Mouse (Mus musculus) limb, embryonic 11.5 days (tissue): Measurements from ENCODE around the gene Myf5. TPM values are rescaled to one million over a fixed set of nuclear protein-coding genes. Genes with fewer than 3 reads are reported as not detected.

Experiments
- ATAC-seq: fragments of 200-750 bp; cut with Nextera tagmentation; 2 replicates; pipeline ENCODE4 v1.8.0; 2017; ENCODE audit warnings: low read depth; ENCODE audit not compliant: insufficient number of reproducible peaks, low FRiP score, low TSS enrichment
- DNase-seq: peaks from one replicate; pipeline ENCODE4 v3.0.0-alpha.2; 2015; ENCODE audit warnings: low spot score
- H3K27ac ChIP-seq: fragments of 300-500 bp; sonication (generic); replicated peaks from 2 replicates; pipeline ENCODE4 v1.5.1; 2014; ENCODE audit warnings: low read depth, mild to moderate bottlenecking, low read length
- H3K27me3 ChIP-seq: fragments of 300-500 bp; sonication (generic); 2 replicates; pipeline ENCODE4 v1.6.1; 2014; ENCODE audit warnings: mild to moderate bottlenecking, low read length, mixed read lengths; ENCODE audit not compliant: control insufficient read depth, insufficient read depth
- H3K36me3 ChIP-seq: fragments of 300-500 bp; sonication (generic); 2 replicates; pipeline ENCODE4 v1.6.1; 2014; ENCODE audit warnings: mild to moderate bottlenecking, low read length, moderate library complexity, mixed read lengths; ENCODE audit not compliant: control insufficient read depth, insufficient read depth
- H3K4me1 ChIP-seq: fragments of 300-500 bp; sonication (generic); 2 replicates; pipeline ENCODE4 v1.6.1; 2014; ENCODE audit warnings: low read length, mixed read lengths; ENCODE audit not compliant: control insufficient read depth, insufficient read depth
- H3K4me2 ChIP-seq: fragments of 300-500 bp; sonication (generic); 2 replicates; pipeline ENCODE4 v1.6.1; 2014; ENCODE audit warnings: low read depth, mild to moderate bottlenecking, moderate library complexity; ENCODE audit not compliant: severe bottlenecking
- H3K4me3 ChIP-seq: fragments of 300-500 bp; sonication (generic); 2 replicates; pipeline ENCODE4 v1.5.1; 2014; ENCODE audit warnings: low read depth, low read length
- H3K9ac ChIP-seq: fragments of 300-500 bp; sonication (generic); 2 replicates; pipeline ENCODE4 v1.6.1; 2014; ENCODE audit warnings: mild to moderate bottlenecking, low read length
- H3K9me3 ChIP-seq: fragments of 300-500 bp; sonication (generic); 2 replicates; pipeline ENCODE4 v1.6.1; 2016; ENCODE audit warnings: low read length; ENCODE audit not compliant: control insufficient read depth
- WGBS: fragments of 180-500 bp; shearing (Covaris S2); extraction: QIAGEN DNeasy Blood & Tissue Kit; methylation state at CpG from one replicate; pipeline ENCODE4 v1.1.7; 2014; 5-methylcytosine and 5-hydroxymethylcytosine counted together
- polyA plus RNA-seq: library from polyadenylated mRNA; unstranded; fragments of >200 nt; fragmentation: Nextera tagmentation; extraction: Ambion mirVana; gene quantifications from 2 replicates; pipeline ENCODE4 v1.2.1, GENCODE M21; 2014

The Myf5 gene
- polyA plus RNA-seq, 1 experiment from 2014 or later, result 20.3 TPM

DNA sequence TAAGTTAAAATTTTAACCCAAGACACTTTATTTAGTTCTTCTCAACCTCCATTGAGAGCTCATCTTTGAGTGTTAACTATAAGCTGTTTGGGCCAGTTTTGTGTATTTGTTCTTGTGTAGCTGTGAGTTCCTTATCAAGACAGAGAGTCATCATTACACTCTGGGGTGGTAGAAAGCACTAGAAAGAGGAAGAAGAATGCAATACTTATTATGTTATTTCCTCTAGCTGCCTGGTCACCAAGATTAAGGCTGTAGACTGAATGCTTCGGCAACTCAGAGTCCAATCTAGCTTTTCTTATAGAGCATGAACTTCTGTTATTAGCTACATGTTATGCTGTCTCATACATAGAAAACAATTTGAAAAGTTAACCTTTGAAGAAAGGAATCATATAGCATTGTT, 10.5 kb upstream of the Myf5 start:
- no peaks in the 10 kb centered on the region for H3K9me3 ChIP-seq
- no peak overlapping the region for H3K4me3 ChIP-seq
- no peak for ATAC-seq
- H3K27ac ChIP-seq, result no peak overlapping the region
- WGBS, result 92% methylated on average over 1 of the region's 1 CpGs
- no peaks in the 10 kb centered on the region for H3K36me3 ChIP-seq
- no peak overlapping the region for H3K4me2 ChIP-seq
- no peak overlapping the region for H3K9ac ChIP-seq
- DNase-seq, result no peak
- no peaks in the 10 kb centered on the region for H3K27me3 ChIP-seq
- 0 out of 2 replicates have a peak, but pooled peaks cover 6% of the 10 kb centered on the region for H3K4me1 ChIP-seq

DNA sequence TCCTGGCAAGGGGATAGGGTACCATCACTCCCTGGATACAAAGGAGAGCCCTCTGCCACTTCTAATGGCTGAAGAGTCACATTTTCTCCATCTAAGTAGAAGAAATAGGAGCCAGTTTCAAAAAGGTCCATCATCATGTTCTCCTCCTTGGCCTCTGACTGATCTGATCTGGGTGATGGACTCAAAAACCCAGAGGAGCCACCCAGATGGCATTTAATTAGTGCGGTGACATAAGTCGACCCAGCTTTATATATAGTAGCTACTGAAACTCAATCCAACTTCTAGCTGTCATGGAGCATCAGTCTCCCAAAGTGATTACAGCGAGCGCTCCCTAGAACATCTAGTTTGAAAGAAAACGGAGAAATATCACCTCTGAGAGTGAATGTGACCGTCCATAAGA, 8.6 kb upstream of the Myf5 start, which contains the start of gene Myf6:
Gene Myf6, minus strand, starts transcription at position 170 of the 400 bp plus-strand sequence.
- Histone ChIP-seq H3K4me1 (0 out of 2 replicates have a peak, but pooled peaks cover 6% of the 10 kb centered on the region), H3K4me2 (peak within 1 kb of the TSS; percentile 36; the same call in 1 of the 2 replicates), H3K4me3 (no peak within 1 kb of the TSS), H3K9ac (no peak within 1 kb of the TSS), H3K27me3 (no peaks in the 10 kb centered on the region), H3K36me3 (no peaks in the 10 kb centered on the region), H3K27ac (no peak within 1 kb of the TSS), H3K9me3 (no peaks in the 10 kb centered on the region)
- ATAC-seq, result no peak
- 81% methylated on average over 6 of the region's 6 CpGs for WGBS
- no peak for DNase-seq

DNA sequence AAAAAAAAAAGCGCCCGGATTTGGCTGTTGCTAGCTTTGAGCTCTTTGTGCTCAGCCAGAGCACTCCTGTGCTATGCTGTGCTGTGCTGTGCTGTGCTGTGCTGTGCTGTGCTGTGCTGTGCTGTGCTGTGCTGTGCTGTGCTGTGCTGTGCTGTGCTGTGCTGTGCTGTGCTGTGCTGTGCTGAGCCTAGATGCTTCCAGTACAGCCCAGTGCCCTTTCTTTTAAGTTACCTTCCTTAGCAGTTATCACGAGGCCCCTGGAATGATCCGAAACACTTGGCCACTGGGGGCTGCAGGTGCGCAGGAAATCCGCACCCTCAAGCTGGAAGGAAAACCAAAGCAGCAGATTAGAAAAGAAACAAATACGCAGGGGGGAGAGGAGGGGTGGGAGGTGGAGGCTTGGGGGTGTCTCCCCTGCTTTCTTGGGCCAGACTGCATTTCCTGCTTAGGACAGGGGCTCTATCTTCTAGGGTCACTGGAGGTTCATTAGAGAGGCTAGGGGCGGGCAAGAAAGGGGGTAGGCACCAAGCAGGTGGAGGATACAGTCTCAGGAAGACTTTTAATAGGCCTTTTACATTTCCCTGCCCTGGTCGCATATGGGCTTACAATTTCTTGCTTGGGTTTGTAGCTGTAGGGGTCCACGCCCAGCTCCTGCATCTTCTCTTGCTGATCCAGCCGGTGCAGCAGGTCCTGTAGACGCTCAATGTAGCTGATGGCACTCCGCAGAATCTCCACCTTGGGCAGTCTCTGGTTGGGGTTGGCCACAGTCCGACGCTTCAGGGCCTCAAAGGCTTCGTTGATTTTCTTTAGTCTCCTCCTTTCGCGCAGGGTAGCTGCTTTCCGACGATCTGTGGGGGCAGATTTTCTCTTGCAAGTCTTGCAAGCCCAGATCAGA, 7.9 kb upstream of the Myf5 start:
- Histone ChIP-seq H3K27ac (no peak overlapping the region), H3K4me1 (0 out of 2 replicates have a peak, but pooled peaks cover 6% of the 10 kb centered on the region), H3K4me2 (peak overlapping the region; percentile 36; the same call in 1 of the 2 replicates), H3K36me3 (no peaks in the 10 kb centered on the region), H3K27me3 (no peaks in the 10 kb centered on the region), H3K9me3 (no peaks in the 10 kb centered on the region), H3K9ac (0 out of 2 replicates have a peak overlapping the region, but pooled peaks have one; percentile 47), H3K4me3 (no peak overlapping the region)
- 45% methylated on average over 20 of the region's 20 CpGs for WGBS
- no peak for DNase-seq
- ATAC-seq, result peak; percentile 64; the same call in 1 of the 2 replicates

DNA sequence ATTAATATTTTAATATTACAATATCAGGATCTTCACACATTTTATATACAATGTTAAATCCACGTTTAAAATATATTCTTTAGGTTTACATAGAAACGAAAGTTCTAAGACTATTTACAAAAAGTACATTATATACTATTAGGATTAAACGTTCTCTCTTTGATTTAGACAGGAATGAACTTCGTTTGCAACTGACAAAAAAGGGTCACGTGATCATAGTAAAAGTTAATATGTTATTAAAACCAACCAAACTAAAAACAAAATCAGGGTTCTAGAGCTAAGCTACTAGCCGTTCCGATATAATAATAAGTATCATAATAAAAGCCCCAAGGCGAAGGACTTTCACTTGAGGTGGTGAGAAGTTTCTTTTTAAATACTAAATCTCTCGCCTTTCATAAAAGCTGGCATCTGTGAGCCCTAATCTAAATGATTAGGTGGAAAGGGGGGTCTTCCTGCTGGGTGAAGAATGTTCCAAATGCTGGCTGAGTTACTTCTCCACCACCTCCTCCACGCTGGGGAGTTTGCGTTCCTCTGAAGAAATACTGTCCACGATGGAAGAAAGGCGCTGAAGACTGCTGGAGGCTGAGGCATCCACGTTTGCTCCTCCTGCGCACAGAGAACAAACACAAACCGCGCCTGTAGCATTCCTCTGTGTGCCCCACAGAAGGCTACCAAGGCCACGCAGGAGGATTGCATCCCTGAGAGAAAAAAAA, 7.1 kb upstream of the Myf5 start:
- Histone ChIP-seq H3K27ac (no peak overlapping the region), H3K9ac (0 out of 2 replicates have a peak overlapping the region, but pooled peaks have one; percentile 47)

DNA sequence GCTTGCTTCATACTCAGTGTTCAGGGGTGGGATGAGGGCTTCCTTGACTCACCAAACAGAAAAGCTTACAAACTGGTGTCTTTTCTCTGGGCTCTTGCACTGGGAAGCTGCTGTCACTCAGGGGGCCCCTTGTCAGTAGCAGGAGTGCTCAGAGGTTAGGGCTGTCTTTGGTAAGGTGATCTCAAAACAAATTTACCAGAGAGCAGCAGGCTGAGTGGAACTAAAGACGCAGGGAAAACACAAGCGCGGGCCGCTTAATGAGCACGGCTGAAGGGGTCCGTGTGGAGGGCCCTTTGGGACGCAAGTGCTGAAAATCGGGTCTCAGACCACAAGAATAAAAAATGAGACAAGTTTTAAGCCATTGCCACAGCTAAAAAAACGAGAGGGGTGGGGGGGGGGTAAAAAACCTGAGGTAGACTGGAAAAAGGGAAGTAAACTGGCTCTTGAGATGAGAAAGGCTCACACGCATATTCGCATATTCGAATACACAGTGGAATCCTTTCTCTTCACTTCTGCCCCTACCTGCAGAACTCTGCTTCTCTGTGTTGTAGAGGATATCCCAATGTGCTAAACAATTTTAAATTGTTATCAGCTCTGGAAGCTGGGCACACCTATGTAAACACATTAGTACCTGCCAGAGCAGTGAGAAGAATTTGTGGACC, 2.9 kb upstream of the Myf5 start:
- ATAC-seq (no peak), DNase-seq (peak; percentile 34)
- WGBS, result 25% methylated on average over 12 of the region's 12 CpGs
- Histone ChIP-seq H3K9ac (no peak overlapping the region), H3K4me1 (0 out of 2 replicates have a peak, but pooled peaks cover 4% of the 10 kb centered on the region), H3K9me3 (no peaks in the 10 kb centered on the region), H3K4me3 (no peak overlapping the region), H3K27ac (no peak overlapping the region), H3K4me2 (peak overlapping the region; percentile 15; the same call in 1 of the 2 replicates), H3K36me3 (no peaks in the 10 kb centered on the region), H3K27me3 (0 out of 2 replicates have a peak, but pooled peaks cover 2% of the 10 kb centered on the region)

More for the DNA sequence above, 7.1 kb upstream of the Myf5 start:
- DNase-seq (peak; percentile 36), ATAC-seq (peak; percentile 35; the same call in 1 of the 2 replicates)
- H3K9me3 ChIP-seq, result no peaks in the 10 kb centered on the region
- peak overlapping the region; percentile 36 for H3K4me2 ChIP-seq
- no peaks in the 10 kb centered on the region for H3K27me3 ChIP-seq
- 45% methylated on average over 18 of the region's 18 CpGs for whole genome bisulfite sequencing
- no peak overlapping the region for H3K4me3 ChIP-seq
- 0 out of 2 replicates have a peak, but pooled peaks cover 6% of the 10 kb centered on the region for H3K4me1 ChIP-seq
- no peaks in the 10 kb centered on the region for H3K36me3 ChIP-seq

DNA sequence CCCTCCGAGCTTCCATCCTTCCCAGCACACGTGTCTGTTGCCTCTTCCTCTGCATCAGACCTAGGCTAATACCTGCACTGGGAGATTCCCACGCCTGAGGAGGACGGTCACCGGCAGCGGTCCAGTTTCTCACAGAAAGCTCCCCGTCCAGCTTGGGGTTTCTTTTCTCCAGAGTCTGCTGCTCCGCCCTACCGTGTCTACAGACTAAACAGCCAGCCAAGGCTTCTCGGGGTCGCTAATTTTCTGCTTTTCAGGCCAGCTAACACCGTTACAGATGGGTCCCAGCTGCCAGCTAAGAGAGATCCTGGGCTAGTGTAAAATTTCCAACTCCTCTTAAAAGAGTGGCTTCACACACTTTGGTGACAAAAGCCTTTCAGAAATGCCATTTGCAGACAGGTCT, 836 bp upstream of the Myf5 start:
- Histone ChIP-seq H3K27ac (no peak overlapping the region), H3K36me3 (no peaks in the 10 kb centered on the region), H3K9ac (no peak overlapping the region), H3K9me3 (no peaks in the 10 kb centered on the region), H3K4me2 (no peak overlapping the region), H3K4me3 (no peak overlapping the region), H3K27me3 (0 out of 2 replicates have a peak, but pooled peaks cover 2% of the 10 kb centered on the region), H3K4me1 (no peaks in the 10 kb centered on the region)
- ATAC-seq (no peak), DNase-seq (no peak)
- WGBS, result 48% methylated on average over 12 of the region's 12 CpGs

DNA sequence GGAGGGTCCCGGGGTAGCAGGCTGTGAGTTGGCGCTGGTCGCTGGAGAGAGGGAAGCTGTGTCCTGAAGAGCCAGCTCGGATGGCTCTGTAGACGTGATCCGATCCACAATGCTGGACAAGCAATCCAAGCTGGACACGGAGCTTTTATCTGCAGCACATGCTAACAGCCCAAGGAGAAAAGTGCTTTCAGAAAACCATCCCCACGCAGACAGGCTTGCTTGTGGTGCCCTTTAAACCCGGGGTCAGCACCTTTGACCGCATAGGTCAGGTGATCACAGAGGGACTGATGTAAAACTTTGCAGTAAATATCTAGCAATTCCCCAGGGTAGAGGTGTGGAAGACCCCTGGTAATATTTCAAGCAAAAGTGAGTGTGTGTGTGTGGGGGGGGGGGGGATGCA, 1.9 kb downstream of the Myf5 start:
- no peak for ATAC-seq
- H3K4me2 ChIP-seq, result no peak overlapping the region
- H3K36me3 ChIP-seq, result no peaks in the 10 kb centered on the region
- no peaks in the 10 kb centered on the region for H3K9me3 ChIP-seq
- 45% methylated on average over 10 of the region's 10 CpGs for WGBS
- 0 out of 2 replicates have a peak overlapping the region, but pooled peaks have one; percentile 7 for H3K9ac ChIP-seq
- H3K4me1 ChIP-seq, result no peaks in the 10 kb centered on the region
- H3K4me3 ChIP-seq, result 0 out of 2 replicates have a peak overlapping the region, but pooled peaks have one; percentile 12
- DNase-seq, result no peak
- H3K27ac ChIP-seq, result no peak overlapping the region
- H3K27me3 ChIP-seq, result 0 out of 2 replicates have a peak, but pooled peaks cover 2% of the 10 kb centered on the region

DNA sequence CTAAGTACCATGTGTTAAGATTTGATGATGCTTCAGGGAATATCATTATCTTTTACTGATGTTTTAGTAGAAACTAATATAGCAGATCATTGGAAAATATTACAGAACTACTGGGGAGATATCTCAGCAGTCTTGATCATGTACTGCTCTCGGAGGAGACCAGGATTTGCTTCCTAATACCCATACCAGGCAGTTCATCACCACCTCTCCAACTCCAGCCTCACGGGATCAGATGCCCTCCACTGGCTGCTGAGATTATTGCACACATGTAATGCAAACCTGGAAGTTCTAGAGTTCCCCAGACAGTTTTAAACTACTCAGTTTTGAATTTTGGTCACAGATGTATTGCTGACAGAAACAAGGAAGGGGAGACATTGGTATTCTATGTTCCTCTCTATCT, 12.4 kb downstream of the Myf5 start:
- Histone ChIP-seq H3K9me3 (no peaks in the 10 kb centered on the region), H3K4me3 (no peak overlapping the region), H3K9ac (no peak overlapping the region), H3K4me1 (no peaks in the 10 kb centered on the region), H3K4me2 (no peak overlapping the region), H3K27ac (no peak overlapping the region), H3K27me3 (no peaks in the 10 kb centered on the region), H3K36me3 (no peaks in the 10 kb centered on the region)
- whole genome bisulfite sequencing, result 48% methylated on average over 2 of the region's 2 CpGs
- no peak for ATAC-seq
- no peak for DNase-seq
